Mouse (Mus musculus): Measurements from ENCODE around the gene Dennd6b.

Gene Dennd6b

DNA sequence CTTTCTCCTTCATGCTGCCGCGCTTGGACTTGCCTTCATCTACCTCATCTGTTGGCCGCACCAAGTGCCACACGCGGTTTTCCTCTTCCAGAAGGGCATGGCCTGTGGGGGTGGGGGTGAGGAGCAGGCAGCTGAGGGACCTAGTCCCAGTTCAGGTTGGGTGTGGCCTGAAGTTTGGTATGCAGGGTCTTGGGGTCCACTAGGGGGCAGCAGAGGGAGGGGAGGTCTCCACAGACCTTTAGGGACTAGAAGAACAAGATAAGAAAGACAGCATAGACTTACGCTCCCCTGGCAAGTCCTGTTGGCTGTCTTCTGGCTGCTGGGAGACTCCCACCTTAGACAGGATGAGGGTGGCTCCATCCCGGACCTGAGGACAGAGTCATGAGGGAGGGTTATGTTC, 38.3 kb downstream of the Dennd6b start:
- DNase-seq (ENCODE audit: low read depth), result peak; percentile 87

DNA sequence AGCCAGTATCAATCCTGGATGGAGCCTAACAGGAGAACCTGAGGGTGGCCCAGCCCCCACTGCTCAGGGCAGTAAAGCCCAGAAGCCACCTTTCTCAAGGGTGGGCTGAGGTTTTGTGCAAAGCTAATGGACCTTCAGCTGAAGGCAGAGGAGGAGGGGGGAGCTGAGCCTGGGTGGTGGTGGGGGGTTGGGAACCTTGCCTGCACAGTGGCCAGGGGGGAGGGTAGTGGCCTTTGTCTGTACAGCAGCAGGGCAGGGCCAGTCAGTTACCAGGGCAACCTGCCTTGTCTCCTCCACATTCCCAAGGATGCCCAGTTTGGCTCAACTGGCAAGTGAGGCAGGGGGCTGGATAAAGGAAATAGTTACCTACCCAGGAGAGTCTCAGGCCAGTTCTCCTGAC, 44.0 kb downstream of the Dennd6b start:
- no peak for DNase-seq (ENCODE audit: low read depth)

DNA sequence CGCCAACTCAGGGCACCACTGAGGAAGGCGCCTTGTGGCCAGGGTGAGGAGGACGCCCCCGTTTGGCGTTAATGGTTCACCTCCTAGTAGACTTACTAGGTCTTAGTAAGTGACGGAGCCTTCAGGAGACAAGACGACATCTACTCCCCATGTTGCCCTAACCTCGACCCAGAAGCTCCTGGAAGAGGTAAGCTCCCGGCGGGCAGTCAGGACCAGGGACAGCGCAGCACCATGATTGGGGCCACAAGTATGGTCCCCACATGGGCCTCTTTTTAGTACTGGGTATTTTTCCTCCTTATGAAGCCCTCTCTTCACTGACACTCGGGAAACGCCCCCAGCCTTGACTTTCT, 46.3 kb downstream of the Dennd6b start:
- no peak for DNase-seq (ENCODE audit: low read depth)

DNA sequence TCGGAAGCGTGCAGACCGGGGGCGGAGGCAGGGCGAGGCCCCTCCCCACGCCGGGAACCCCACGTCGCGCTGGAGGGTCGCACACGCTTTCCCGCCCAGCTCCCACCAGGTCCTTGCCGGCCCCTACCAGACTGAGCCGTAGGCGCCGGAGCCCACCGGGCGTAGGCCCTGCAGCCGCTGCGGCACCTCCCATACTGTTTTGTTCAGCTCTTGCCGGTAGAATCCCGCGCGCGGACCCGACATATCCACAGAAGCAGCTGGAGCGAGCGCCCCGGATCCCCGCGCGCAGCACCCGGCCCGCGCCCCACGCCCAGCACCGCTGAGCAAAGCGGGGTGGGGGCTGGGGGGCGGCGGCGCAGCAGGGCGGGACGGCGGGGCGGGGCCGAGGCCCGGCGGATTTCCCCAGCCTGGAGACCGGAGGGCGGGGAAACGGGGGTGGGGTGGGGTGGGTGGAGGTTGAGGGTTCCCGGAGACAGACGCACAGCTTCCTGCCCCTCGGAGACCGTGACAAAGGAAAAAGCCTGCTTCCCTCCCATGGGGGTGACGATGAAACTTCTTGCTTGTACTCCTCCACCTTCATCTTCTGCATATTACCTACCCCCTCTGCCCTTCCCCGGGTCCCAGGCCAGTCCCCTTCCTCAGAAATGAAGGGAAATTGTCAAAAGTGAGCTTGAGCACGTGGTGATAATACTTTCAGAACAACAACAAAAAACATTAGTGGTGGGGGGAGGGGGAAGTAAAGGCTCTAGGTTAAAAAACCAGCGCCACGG, 46.8 kb downstream of the Dennd6b start, which contains the start of gene Mapk11:
Gene Mapk11, minus strand, starts transcription at position 358 of the 770 bp plus-strand sequence.
- peak; percentile 87 for DNase-seq (ENCODE audit: low read depth)

DNA sequence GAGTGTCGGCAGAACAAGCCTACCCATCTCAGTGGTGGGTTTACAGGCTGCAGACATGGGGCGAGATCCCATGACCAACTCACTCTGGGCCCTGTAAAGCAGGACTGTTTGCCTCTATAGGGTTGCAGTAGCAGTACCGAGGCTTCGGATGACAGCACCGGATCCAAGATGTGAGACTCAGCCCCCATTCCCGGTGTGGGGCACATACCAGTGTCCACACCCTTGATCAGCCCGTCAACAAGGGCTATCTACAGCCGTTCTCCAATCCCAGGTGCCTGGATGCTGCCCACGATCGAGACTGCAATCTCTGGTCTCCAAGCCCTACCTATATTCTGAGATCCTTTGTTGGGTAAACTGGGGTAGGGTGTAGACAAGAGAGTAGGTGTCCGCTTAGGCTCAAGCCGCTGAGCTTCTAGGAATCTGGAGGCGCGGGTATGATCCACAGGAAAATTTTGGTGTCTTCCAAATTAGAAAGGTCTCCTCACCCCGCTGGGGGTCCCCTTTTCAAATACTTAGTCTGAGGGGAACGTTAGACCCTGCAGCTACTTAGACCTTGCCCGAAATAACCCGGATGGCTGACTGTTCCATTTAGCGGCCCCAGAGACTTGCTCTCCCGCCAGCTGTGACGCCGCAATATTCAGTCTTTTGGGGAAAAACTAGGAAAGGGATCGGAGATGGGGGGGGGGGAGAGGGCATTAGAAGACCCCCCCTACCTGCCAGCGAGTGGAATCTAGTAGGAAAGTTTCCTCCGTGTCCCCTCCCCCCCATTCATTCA, 47.6 kb downstream of the Dennd6b start:
- no peak for DNase-seq (ENCODE audit: low read depth)

DNA sequence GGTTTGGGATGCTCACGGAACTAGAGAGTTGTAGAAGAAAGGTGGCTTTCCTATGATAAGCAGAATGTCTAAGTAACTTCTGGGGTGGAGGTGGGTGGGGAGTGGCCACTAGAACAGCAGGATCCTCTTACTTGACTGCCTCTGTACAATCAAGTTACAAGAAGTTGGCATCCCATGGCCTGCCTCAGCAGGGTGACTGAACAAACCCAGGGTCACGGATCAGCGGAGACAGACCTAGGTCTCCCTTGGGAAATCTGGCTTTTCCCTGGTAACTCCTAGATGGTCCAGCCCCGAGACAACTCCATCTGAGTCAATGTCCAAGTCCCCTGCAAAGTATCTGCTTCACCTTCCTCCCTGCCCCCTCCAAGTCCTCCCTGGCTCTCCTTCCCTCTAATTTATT, 48.4 kb downstream of the Dennd6b start:
- DNase-seq (ENCODE audit: low read depth), result peak; percentile 48

DNA sequence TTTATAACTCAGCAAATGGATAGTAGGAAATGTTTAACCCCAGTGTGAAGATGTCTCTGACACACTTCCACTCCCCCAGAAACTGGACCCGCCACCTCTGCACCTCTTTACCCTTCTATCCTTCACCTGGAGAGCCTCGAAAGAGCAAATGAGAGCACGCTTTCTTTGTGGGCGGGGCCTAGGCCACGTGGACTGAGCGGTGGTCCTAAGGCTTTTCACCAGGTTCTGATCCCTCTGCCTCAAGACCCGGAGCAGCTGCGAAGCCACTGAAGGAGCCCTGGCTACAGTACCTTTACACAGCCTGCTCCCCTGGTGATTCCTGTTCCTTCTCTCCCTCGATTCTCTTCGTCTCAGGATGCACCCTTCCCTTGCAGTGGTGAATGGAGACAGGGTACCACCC, 48.8 kb downstream of the Dennd6b start:
- DNase-seq (ENCODE audit: low read depth), result no peak

DNA sequence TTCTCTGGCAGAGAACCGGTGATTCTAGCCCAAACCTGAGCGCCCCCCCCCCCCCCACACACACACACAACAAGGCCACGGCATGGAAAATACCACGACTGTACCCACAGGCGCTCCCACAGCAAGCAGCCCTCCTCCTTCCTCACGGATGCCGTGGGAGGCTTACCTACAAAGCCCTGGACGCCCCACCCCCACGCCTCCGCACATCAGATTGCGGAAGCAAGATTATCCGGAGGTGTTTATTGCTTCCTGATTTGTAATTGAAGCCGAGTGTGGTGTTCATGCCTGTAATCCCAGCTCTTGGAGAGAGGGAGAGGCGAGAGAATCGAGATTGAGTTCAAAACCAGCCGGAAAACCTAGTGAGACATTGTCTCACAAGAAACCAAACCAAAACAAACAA, 49.3 kb downstream of the Dennd6b start:
- peak; percentile 88 for DNase-seq (ENCODE audit: low read depth)

DNA sequence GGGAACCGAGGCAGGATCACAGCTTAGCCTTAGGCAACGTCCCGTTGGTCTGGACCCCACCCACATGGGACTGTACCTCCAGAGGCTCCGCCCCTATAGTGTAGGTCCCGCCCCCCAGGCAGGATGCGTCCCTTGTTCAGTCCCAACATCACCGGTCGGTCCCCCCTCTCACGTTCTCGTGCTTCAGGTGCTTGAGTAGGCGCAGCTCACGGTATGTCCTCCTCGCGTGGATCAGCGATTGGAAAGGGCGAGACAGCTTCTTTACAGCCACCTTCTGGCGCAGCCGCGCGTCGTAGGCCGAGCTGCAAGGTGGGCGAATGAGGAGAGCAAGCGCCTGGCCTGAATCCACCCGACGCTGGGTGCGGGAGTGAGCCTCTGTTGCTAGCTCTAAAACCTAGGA, 49.8 kb downstream of the Dennd6b start:
- peak; percentile 82 for DNase-seq (ENCODE audit: low read depth)

DNA sequence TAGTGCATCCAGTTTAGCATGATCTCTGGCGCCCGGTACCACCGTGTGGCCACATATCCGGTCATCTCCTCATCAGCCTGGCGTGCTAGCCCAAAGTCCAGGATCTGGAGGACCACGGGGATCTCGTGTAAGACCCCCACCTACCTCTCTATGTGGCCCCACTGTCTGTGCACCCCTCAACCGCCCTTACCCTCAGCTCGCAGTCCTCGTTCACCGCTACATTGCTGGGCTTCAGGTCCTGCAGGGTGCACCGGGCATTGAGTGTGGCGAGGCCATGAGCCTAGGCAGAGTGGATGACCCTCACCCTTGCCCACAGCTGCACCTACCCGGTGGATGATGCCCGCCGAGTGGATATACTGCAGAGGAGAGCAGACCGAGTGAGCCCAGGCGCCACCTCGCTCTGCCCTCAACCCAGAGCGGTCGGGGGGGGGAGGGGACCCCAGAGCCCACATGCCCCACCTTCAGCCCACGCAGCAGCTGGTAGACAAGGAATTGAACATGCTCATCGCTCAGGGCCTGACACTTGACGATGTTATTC, 50.4 kb downstream of the Dennd6b start:
- no peak for DNase-seq (ENCODE audit: low read depth)

DNA sequence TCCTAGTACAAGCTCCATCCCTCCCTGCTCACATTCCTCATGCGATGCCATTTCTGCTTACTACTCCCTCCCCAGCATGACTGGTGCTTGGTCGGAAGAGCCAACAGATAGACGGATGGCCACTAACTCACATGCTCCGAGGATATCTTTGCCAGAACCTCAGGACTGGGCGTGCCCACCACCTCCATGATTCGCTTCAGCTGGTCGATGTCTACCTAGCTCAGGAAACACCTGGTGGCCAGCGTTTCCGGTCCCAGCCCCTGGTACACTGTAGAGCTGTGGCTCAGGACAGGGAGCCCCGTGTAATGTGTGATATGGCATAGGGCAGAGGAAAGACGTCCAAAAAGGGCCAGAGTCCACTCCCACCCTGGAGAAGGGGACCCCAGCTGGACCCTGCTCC, 51.3 kb downstream of the Dennd6b start:
- DNase-seq (ENCODE audit: low read depth), result no peak

DNA sequence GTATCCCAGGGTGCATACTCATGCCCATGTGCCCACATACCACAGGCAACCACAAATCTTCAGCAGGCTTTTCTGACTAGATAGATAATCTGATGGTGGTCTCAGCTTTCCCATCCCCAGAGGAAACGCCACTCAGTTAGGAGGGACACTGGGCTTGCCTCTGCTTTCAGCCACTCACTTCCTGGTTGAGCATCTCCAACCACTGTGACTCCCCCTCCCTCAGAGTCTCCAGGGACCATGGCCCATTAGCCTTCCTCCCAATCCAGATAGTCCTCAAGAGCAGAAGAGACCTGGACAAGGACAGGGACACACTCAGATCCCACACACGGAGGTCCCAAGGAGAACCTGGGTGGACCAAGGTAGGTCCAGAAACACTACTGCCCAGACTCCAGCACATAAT, 53.2 kb downstream of the Dennd6b start:
- no peak for DNase-seq (ENCODE audit: low read depth)

DNA sequence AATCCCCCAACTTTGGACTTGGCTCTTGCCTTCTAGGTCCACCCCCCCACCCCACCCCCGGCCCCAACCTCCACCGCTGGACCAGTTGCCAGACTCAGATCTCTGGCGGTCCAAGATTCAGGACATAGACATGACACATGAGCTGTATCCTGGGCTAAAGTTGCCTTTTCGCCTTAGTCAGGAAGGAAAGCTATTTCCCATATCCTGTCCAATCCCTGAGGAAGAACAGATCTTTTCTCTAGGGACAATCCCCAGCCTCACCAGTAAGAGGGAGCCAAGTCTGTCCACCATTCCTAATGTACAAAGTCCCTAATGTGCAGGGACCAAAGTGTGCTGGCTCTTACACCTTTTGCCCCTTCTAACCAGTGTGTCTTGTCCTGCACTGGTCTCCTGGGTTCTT, 54.4 kb downstream of the Dennd6b start:
- no peak for DNase-seq (ENCODE audit: low read depth)

DNA sequence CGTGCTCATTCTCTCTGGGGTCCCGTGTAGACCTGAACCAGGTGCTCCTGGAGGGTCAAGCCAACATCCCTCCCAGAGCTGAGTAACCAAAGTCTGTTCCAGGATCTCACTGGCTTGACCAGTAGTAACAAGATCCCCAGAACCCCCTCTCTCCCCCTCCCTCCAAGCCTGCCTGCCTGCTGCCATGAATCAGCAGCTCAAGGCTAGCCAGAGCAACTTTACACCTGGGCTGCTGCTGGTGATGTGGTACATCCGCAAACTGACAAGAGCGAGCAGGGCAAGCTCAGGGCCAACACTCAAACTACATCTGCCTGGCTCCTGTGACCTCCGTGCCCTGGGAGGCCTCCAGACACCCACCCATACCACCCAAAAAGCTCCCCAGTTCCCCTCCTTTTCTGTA, 54.9 kb downstream of the Dennd6b start:
- no peak for DNase-seq (ENCODE audit: low read depth)

DNA sequence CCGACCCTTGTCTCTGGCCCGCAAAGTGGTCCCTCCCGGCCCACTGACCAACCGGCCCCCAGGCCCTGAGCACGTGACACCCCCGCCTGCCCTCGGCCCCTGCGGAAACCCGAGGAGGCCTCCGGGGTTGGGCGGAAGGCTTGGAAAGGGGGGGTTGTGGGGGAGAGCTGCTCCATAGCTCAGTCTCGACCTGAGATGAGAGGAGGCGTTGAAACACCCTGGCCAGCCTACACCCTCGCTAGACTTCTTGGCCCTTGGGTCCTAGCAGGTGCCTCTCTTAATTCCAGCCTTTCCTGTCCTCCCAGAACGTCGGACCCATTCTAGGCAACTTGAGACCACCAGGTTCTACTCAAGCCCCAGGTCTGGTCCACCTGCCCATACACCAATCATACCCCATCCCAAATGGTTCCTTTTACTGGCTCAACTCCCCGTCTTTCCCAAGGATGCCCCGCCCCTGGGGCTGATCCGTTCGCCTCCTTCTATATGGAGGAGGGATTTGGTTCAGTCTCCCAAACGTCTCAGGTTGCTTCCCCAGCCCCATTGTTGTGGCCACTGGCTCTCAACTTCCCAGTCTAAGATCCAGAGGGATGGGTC, 55.5 kb downstream of the Dennd6b start, which contains the start of gene Mapk12:
Gene Mapk12, minus strand, starts transcription at position 45 of the 594 bp plus-strand sequence.
- no peak for DNase-seq (ENCODE audit: low read depth)

DNA sequence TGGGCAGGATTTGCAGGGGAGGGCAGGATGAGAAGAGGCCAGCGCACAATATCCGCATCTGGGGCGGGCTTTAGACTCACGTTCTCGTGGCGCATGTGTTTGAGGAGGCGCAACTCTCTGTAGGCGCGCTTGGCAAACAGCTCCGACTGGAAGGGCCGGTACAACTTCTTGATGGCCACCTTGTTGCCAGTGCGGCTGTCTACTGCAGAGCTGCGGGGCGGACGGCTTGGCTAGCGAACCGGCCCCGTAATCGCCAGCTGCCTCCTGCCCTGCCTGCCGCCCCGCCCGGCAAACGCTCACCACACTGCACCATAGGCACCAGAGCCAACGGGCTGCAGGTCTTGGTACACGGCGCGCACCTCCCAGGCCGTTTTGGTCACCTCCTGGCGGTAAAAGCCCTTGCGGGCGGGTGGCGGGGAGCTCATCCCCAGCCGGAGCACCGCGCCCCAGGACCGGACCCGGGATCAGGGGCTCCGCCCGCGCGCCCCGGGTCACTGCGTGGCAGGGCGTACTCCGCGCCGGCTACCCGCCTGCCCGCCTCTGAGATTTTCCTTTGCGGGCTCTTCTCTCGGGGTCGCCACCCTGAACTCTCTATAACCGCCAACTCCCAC, 56.1 kb downstream of the Dennd6b start:
- no peak for DNase-seq (ENCODE audit: low read depth)

DNA sequence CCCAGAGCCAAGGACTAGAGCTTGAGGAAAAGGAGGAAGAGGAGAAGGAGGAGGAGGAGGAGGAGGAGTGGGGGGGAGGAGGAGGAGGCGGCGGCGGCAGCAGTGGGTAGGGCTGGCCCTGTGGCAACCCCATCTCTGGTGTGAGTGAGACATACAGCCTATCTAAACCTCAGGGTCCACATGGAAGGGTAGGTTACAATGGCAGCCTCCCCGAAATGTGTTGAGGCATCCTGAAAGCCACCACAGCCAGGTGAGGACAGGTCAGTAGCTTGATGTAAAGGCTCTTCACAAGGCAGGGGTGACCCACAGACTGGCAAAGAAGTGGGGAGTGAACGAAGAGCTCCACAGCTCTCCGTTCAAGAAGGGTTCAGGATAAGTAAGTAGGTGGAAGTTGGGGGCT, 57.8 kb downstream of the Dennd6b start:
- DNase-seq (ENCODE audit: low read depth), result no peak

DNA sequence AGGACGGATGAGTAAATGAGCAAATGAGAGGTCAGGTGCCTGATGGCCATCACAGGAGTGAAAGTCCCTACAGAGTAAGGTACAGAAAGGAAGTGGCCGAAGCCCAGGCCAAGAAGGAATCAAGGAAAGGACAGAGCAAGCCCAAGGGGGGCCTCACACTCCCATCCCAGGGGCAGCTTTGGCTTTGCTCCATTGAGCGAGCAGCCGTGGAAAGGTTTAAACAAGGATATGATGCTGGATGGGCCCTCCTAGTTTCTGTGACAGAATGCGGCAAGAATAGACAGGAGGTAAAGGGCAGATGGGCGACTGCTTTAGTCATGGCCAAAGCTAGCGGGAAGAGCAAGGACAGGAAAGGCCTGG, 58.3 kb downstream of the Dennd6b start:
- DNase-seq (ENCODE audit: low read depth), result no peak

DNA sequence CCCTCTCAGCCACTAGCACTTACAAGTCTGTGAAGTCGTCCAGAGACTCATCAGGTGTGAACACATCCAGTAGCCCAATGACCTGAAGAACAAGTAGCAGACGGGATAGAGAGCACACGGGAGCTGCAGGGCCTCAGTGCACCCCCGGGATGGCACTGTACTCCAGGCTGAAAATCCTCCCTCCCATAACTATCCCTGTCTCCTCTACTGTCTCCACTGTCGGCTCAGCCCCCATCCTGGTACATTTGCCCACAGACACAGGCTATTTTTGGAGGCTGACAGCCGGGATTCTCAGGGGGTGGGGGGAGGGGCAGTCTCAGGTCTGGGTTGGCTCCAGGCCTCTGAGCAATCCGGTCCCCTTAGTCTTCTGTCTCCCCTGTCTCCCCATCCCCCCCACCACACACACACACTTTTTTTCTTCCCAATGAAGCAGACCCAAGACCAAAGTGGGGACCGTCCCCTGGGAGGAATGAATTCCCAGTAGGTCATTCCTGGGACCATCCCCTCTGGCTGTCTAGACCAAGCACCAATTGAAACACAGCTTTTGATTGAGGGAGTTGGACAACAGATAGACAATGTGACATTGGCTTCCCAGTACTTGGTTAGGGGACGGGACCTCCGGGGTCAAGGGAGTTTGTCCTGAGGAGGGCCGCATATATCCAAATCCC, 58.8 kb downstream of the Dennd6b start:
- no peak for DNase-seq (ENCODE audit: low read depth)

DNA sequence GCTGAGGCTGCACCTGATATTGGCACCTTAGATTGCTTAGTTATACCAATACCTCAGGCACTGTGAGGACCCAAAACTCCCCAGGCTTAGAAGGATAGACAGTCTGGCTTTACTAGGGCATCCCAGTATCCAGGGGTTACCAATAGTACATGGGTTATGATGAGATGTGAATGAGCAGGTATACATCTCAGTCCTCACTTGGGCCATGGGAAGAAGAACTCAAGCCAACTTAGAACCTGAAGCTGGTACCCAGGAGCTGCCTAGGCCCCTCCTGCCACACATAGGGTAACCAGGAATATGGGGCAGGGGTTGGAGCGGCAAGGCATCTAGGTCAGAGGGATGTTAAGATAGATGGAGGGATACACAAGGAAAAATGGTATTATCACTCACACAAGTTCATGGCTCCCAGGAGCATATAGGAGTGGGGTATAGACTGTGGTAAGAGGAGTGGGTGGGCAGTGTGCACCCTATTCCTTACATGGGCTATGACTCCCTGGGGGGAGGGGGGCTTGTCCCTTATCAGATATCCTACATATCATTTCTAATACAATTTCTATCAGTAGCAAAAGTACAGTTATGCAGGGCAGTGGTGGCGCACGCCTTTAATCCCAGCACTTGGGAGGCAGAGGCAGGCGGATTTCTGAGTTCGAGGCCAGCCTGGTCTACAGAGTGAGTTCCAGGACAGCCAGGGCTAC, 59.7 kb downstream of the Dennd6b start:
- no peak for DNase-seq (ENCODE audit: low read depth)
